Mouse (Mus musculus) forebrain, embryonic 15.5 days (tissue): ENCODE measurements at regions not wholly inside any gene's neighbourhood (a gene's known extent, or its start where the extent isn't known, plus 50 kb on each side); places are given as distances from the start of the nearest gene placed in this dataset.
A peak's percentile ranks its signal among the peaks of the same experiment; 100 is the strongest.

Experiments
- ATAC-seq: fragments of 200-750 bp; cut with Nextera tagmentation; replicated peaks from 2 replicates; pipeline ENCODE4 v1.8.0; 2017; ENCODE audit warnings: mild to moderate bottlenecking, moderate TSS enrichment, moderate library complexity
- H3K27ac ChIP-seq: fragments of 300-500 bp; sonication (generic); replicated peaks from 2 replicates; pipeline ENCODE4 v1.5.1; 2015; ENCODE audit warnings: mild to moderate bottlenecking, inconsistent platforms
- H3K27me3 ChIP-seq: fragments of 300-500 bp; sonication (generic); 2 replicates; pipeline ENCODE4 v1.6.1; 2015; ENCODE audit warnings: inconsistent platforms
- H3K36me3 ChIP-seq: fragments of 300-500 bp; sonication (generic); 2 replicates; pipeline ENCODE4 v1.6.1; 2015; ENCODE audit warnings: mild to moderate bottlenecking, inconsistent platforms
- H3K4me1 ChIP-seq: fragments of 300-500 bp; sonication (generic); 2 replicates; pipeline ENCODE4 v1.6.1; 2015; ENCODE audit warnings: inconsistent platforms
- H3K4me2 ChIP-seq: fragments of 300-500 bp; sonication (generic); replicated peaks from 2 replicates; pipeline ENCODE4 v1.6.1; 2015; ENCODE audit warnings: mild to moderate bottlenecking, inconsistent platforms
- H3K4me3 ChIP-seq: fragments of 300-500 bp; sonication (generic); 2 replicates; pipeline ENCODE4 v1.5.1; 2015; ENCODE audit warnings: mild to moderate bottlenecking, inconsistent platforms
- H3K9ac ChIP-seq: fragments of 300-500 bp; sonication (generic); replicated peaks from 2 replicates; pipeline ENCODE4 v1.6.1; 2015; ENCODE audit warnings: mild to moderate bottlenecking, inconsistent platforms
- H3K9me3 ChIP-seq: fragments of 300-500 bp; sonication (generic); 2 replicates; pipeline ENCODE4 v1.6.1; 2016; ENCODE audit warnings: inconsistent platforms
- WGBS: fragments of 180-500 bp; shearing (Covaris S2); methylation state at CpG from one replicate; pipeline ENCODE4 v1.1.7; 2015; ENCODE audit warnings: mixed read lengths; 5-methylcytosine and 5-hydroxymethylcytosine counted together

DNA sequence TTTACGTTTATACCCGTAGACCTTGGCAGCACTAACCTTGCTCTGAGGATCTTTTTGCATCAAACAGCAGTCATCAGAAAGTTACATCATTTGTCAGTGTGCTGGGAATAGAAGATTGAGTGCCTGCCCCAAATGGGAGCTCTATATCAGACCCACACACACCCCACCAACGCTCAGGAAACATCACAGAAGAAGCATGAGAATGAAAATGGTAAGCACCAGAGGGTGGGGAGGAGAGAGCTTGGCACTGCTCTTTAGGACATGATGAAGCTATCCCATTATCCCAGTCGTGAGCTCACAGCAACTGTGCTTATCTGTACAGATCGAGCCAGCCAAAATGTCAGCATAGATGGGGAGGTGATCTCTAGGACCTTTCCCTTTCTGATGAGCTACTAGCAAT, 172.5 kb upstream of the Castor2 start:
- 71% methylated on average over 5 of the region's 5 CpGs for WGBS
- Histone ChIP-seq H3K9ac (no peak overlapping the region), H3K4me3 (no peak overlapping the region), H3K27ac (no peak overlapping the region), H3K4me2 (no peak overlapping the region), H3K27me3 (no peaks in the 10 kb centered on the region), H3K36me3 (no peaks in the 10 kb centered on the region), H3K4me1 (peaks cover 8% of the 10 kb centered on the region), H3K9me3 (no peaks in the 10 kb centered on the region)
- no peak for ATAC-seq

GRCm38 (mm10) chr5:133925184-133925900, 174.2 kb upstream of the Castor2 start:
- H3K9me3 ChIP-seq, result no peaks in the 10 kb centered on the region
- no peaks in the 10 kb centered on the region for H3K36me3 ChIP-seq
- peaks cover 12% of the 10 kb centered on the region for H3K4me1 ChIP-seq
- peak; percentile 82 for ATAC-seq
- WGBS, result 27% methylated on average over 5 of the region's 5 CpGs
- no peaks in the 10 kb centered on the region for H3K27me3 ChIP-seq
- H3K4me3 ChIP-seq, result no peak overlapping the region
- H3K27ac ChIP-seq, result peak overlapping the region; percentile 74
- no peak overlapping the region for H3K4me2 ChIP-seq
- no peak overlapping the region for H3K9ac ChIP-seq

DNA sequence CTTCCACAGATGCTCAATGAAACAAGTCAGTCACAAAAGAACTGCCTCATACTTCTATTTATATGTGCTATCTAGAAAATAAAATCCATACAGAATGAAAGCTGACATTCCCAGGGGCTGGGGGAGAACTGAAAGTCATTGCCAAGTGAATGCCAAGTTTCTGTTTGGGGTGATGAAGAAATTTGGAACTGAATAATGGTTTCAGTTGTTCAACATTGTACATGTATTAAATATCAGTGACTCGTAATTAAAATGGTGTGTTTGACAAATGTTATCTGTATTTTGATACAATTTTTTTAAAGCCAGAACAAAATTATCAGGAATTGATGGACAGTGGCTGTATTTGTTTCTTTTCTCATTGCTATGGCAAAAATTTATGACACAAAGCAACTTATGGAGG, 177.3 kb upstream of the Castor2 start:
- Histone ChIP-seq H3K27ac (no peak overlapping the region), H3K4me2 (no peak overlapping the region), H3K9me3 (no peaks in the 10 kb centered on the region), H3K4me3 (no peak overlapping the region), H3K4me1 (peaks cover 12% of the 10 kb centered on the region), H3K9ac (no peak overlapping the region), H3K27me3 (no peaks in the 10 kb centered on the region), H3K36me3 (no peaks in the 10 kb centered on the region)
- 79% methylated on average over 1 of the region's 1 CpGs for WGBS
- ATAC-seq, result no peak

DNA sequence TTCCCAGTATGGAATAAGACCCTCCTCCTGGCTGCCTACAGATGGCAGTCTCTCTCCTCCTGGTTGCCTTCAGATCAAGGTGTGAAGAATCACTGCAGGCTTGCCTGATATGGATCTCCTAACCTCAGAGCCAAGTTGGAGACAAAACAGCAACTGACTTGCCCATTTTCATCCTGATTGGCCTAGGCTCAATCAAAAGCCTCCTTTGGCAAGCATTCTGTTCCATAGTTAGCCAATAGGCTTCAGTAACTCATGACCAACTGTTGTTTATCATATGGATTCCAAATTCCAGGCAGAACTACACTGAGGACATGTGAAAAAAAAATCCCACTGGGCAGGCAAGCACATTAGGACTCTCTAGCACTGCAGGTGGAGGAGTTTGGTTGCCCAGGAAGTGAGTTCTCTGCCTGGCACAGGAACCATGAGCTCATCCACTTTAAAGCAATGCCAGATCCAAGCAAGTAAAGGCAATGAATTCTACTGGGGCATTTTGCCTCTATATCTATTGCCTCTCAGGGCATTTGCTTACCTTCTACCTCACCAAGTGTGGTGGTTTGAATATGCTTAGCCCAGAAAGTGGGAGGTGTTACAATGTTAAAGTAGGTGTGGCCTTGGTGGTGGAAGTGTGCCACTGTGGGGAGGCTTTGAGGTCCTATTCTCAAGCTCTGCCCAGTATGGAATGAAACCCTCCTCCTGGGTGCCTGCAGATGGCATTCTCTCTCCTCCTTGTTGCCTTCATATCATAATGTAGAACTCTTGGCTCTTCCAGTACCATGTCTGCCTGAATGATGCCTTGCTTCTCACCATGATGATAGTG, 183.6 kb upstream of the Castor2 start:
- ATAC-seq, result no peak; the same call in 1 of the 2 replicates
- Histone ChIP-seq H3K9me3 (no peaks in the 10 kb centered on the region), H3K36me3 (no peaks in the 10 kb centered on the region), H3K4me1 (peaks cover 18% of the 10 kb centered on the region), H3K27ac (peak overlapping the region; percentile 12; the same call in 1 of the 2 replicates), H3K4me3 (no peak overlapping the region), H3K9ac (no peak overlapping the region), H3K27me3 (no peaks in the 10 kb centered on the region), H3K4me2 (no peak overlapping the region)

DNA sequence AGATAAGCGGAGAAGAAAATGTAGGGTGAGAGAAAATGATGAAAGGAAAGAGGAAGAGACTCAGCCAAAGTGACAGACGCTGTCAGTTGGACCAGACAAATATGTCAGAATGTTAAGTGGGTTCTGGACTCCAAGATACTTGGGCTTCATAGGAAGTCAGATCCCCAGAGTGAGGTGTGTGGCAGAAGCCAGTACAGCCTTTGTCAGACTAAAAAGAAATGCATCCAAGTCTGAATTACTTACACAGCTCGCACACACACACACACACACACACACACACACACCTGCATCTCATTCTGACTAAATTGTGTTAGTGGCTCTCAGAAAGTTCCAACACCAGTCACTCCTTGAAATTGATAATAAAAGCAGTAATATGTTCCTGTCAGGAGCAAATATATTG, 192.1 kb upstream of the Castor2 start:
- no peak overlapping the region for H3K27ac ChIP-seq
- no peak overlapping the region for H3K9ac ChIP-seq
- H3K4me1 ChIP-seq, result no peaks in the 10 kb centered on the region
- peaks cover 6% of the 10 kb centered on the region; the same call in 1 of the 2 replicates for H3K9me3 ChIP-seq
- no peak for ATAC-seq
- H3K36me3 ChIP-seq, result no peaks in the 10 kb centered on the region
- H3K27me3 ChIP-seq, result no peaks in the 10 kb centered on the region
- no peak overlapping the region for H3K4me2 ChIP-seq
- 75% methylated on average over 3 of the region's 3 CpGs for WGBS
- no peak overlapping the region for H3K4me3 ChIP-seq

GRCm38 (mm10) chr5:133898025-133898598, 201.4 kb upstream of the Castor2 start:
- 0 out of 2 replicates have a peak, but pooled peaks cover 10% of the 10 kb centered on the region for H3K4me1 ChIP-seq
- H3K9me3 ChIP-seq, result 0 out of 2 replicates have a peak, but pooled peaks cover 3% of the 10 kb centered on the region
- H3K36me3 ChIP-seq, result no peaks in the 10 kb centered on the region
- H3K27me3 ChIP-seq, result no peaks in the 10 kb centered on the region
- H3K4me2 ChIP-seq, result no peak overlapping the region
- ATAC-seq, result 0 out of 2 replicates have a peak, but pooled peaks have one; percentile 23
- WGBS, result 82% methylated on average over 4 of the region's 4 CpGs
- H3K9ac ChIP-seq, result no peak overlapping the region
- H3K4me3 ChIP-seq, result no peak overlapping the region
- no peak overlapping the region for H3K27ac ChIP-seq

GRCm38 (mm10) chr5:133890728-133891127, 208.8 kb upstream of the Castor2 start:
- no peak overlapping the region for H3K4me3 ChIP-seq
- no peaks in the 10 kb centered on the region for H3K9me3 ChIP-seq
- H3K9ac ChIP-seq, result no peak overlapping the region
- no peaks in the 10 kb centered on the region for H3K27me3 ChIP-seq
- no peak overlapping the region for H3K4me2 ChIP-seq
- no peaks in the 10 kb centered on the region for H3K36me3 ChIP-seq
- peak overlapping the region; percentile 91 for H3K27ac ChIP-seq
- H3K4me1 ChIP-seq, result peaks cover 19% of the 10 kb centered on the region
- peak; percentile 52; the same call in 1 of the 2 replicates for ATAC-seq
- WGBS, result 53% methylated on average over 3 of the region's 3 CpGs

DNA sequence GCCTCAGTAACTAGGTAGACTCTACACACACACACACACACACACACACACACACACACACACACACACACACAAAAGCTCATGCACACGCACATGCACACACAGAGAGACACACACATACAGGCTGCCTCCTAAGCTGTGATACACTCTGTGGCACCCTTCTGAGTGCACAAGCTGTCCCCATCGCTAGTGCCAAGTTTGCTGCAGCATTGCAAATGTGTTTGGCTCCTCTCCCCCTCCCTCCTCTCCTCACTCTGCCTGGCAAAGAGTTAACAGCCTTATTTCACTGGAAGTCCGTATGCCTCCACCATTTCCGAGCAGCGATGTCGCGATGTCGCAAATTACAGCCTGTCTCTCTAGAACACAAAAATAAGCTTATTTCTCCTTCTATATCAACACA, 209.7 kb upstream of the Castor2 start:
- no peak overlapping the region for H3K9ac ChIP-seq
- peak; percentile 91 for ATAC-seq
- H3K4me3 ChIP-seq, result no peak overlapping the region
- no peaks in the 10 kb centered on the region for H3K9me3 ChIP-seq
- no peak overlapping the region for H3K4me2 ChIP-seq
- peak overlapping the region; percentile 91 for H3K27ac ChIP-seq
- H3K4me1 ChIP-seq, result peaks cover 23% of the 10 kb centered on the region
- no peaks in the 10 kb centered on the region for H3K27me3 ChIP-seq
- WGBS, result 23% methylated on average over 8 of the region's 8 CpGs
- no peaks in the 10 kb centered on the region for H3K36me3 ChIP-seq

DNA sequence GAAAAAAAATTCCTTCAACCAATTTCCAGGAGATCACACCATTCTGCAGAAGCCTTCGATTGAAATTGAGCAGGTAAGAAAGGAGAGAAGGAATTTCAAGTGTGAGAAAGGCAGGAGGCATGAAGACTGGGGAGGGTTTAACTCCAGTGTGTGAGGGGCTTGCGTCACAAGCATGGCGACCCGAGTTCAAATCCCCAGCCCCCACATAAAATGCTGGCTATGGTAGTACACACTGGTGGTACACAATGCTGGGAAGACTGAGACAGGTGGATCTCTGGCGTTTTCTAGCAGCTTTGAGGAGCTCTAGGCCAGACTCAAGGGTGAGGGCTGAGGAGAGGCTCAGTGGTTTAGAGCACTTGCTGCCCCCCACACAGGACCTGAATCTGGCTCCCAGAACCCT, 214.0 kb upstream of the Castor2 start:
- Histone ChIP-seq H3K4me2 (no peak overlapping the region), H3K9ac (no peak overlapping the region), H3K4me3 (no peak overlapping the region), H3K27ac (peak overlapping the region; percentile 93), H3K4me1 (peaks cover 26% of the 10 kb centered on the region), H3K36me3 (no peaks in the 10 kb centered on the region), H3K9me3 (no peaks in the 10 kb centered on the region), H3K27me3 (no peaks in the 10 kb centered on the region)
- ATAC-seq, result no peak
- WGBS, result 68% methylated on average over 5 of the region's 5 CpGs

GRCm38 (mm10) chr5:133885016-133885415, 214.5 kb upstream of the Castor2 start:
- no peak overlapping the region for H3K4me2 ChIP-seq

GRCm38 (mm10) chr5:133884593-133884992, 214.9 kb upstream of the Castor2 start:
- no peaks in the 10 kb centered on the region for H3K36me3 ChIP-seq
- H3K9ac ChIP-seq, result no peak overlapping the region
- peaks cover 18% of the 10 kb centered on the region for H3K4me1 ChIP-seq
- WGBS, result 9% methylated on average over 2 of the region's 2 CpGs
- peak; percentile 78 for ATAC-seq
- no peaks in the 10 kb centered on the region for H3K9me3 ChIP-seq
- peak overlapping the region; percentile 93 for H3K27ac ChIP-seq
- no peaks in the 10 kb centered on the region for H3K27me3 ChIP-seq
- no peak overlapping the region for H3K4me2 ChIP-seq
- H3K4me3 ChIP-seq, result no peak overlapping the region

More at GRCm38 (mm10) chr5:133885016-133885415, 214.5 kb upstream of the Castor2 start:
- H3K9ac ChIP-seq, result no peak overlapping the region
- H3K4me1 ChIP-seq, result peaks cover 21% of the 10 kb centered on the region
- no peaks in the 10 kb centered on the region for H3K27me3 ChIP-seq
- ATAC-seq, result peak; percentile 91
- H3K9me3 ChIP-seq, result no peaks in the 10 kb centered on the region
- no peak overlapping the region for H3K4me3 ChIP-seq
- H3K27ac ChIP-seq, result peak overlapping the region; percentile 93
- 3% methylated on average over 6 of the region's 6 CpGs for WGBS
- no peaks in the 10 kb centered on the region for H3K36me3 ChIP-seq

DNA sequence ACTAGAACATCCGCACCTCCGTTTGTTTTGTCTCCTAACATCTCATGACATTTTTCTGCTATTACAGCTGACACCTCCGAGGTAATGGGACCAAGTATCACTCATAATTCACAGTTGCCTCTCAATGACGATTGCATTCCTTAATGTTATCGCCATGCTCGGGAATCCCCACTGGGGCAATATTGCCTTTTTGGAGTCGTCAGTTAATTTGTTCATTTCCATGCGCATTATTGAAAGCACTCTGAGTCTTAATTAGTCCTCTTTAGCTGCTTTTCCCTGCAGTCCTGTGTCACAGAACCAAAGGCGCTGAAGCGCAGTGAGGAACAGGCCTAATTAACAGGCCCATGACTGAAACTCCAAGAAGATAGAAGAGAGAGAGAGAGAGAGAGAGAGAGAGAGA, 255.0 kb upstream of the Castor2 start:
- 0 out of 2 replicates have a peak, but pooled peaks cover 3% of the 10 kb centered on the region for H3K9me3 ChIP-seq
- peaks cover 14% of the 10 kb centered on the region for H3K4me1 ChIP-seq
- WGBS, result 15% methylated on average over 10 of the region's 10 CpGs
- H3K4me2 ChIP-seq, result no peak overlapping the region
- no peak for ATAC-seq
- peak overlapping the region; percentile 39; the same call in 1 of the 2 replicates for H3K27ac ChIP-seq
- no peak overlapping the region for H3K9ac ChIP-seq
- H3K4me3 ChIP-seq, result no peak overlapping the region
- H3K36me3 ChIP-seq, result no peaks in the 10 kb centered on the region
- H3K27me3 ChIP-seq, result no peaks in the 10 kb centered on the region
